Mouse (Mus musculus): ENCODE data around the gene Abhd10.

Gene Abhd10

DNA sequence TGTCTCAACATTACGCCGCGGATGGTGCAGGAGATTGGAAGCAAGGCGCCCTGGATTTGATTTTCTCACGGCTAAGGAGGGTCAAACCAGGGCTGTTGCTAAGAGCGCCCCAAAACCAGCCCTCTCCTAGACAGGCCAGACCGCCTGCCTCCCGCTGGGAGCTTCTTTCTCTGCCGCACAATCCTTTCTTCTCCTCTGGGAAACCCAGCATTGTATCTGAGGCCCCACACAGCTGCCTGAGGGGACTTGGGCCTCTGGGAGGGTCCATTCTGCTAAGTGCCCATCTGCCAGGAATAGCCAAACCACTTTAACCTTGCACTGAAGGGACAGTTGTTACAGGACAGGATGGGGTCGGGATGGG, 18.0 kb downstream of the Abhd10 start:
- DNase-seq (ENCODE audit: low read depth): no peak

DNA sequence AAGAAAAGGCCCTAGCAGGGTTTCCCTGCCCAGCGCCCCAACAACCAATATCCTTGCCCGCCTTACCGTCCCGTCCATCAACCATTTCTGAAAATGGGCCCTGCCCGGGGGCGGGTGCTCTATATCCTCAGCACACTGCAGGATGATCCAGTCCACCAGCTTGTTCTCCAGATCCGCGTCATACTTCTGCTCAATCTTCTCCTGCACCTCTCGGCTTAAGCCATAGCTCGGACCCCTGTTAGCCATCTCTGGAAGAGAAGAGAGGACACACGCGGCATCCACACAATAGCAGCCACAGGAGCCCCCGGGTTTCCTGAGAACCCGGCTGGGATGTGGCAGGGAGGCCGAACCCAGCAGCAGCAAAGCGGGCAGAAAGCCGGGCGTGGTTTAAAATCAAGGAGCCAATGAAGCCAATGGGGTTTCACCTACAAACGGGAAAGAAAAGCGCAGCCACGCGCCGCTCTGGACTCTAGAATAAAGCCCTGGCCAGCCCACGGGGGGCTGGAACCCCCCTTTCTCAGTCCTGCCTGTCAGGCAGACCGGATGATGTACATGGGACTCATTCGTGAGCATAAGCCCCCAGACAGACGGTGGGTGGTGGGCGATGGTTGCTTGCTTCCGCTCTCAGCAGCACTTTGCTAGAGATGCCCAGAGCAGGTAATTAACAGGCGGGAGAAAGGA, 18.6 kb downstream of the Abhd10 start, which contains the start of gene Tagln3:
TSS of gene Tagln3 (minus strand) at position 548 of the 681 bp plus-strand sequence.
- no peak for DNase-seq (ENCODE audit: low read depth)

DNA sequence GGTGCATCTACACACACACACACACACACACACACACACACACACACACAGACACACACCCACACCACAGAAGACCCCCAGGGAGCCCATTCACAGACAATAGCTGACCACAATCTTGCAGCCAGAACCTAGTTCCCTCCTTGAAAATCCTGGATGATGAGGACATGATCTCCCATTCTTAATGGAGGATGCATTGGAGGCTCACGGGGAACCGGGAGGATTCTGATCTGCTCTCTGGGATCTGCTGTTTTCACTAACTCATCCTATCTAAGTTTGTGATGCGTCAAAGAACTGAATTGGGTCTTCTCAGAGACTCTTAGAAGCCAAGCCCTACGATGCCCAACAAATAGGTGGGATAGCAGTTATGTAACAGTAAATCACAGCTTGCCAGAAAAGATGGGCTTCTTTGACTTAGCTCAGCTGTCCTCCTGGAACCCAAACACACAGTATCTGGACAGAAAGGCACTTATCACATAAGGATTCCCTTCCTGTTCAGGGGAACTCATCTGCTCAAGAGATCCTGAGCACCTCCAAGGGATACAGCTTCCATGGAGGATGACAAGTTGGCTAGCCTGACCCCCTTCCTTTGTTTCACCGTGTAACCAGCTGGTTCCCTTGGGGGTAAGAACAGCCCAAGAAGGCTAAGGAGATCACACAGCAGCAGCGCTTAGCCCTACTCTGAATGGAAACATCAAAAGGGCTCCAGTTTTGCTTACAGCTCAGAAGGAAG, 19.4 kb downstream of the Abhd10 start:
- DNase-seq (ENCODE audit: low read depth): no peak

DNA sequence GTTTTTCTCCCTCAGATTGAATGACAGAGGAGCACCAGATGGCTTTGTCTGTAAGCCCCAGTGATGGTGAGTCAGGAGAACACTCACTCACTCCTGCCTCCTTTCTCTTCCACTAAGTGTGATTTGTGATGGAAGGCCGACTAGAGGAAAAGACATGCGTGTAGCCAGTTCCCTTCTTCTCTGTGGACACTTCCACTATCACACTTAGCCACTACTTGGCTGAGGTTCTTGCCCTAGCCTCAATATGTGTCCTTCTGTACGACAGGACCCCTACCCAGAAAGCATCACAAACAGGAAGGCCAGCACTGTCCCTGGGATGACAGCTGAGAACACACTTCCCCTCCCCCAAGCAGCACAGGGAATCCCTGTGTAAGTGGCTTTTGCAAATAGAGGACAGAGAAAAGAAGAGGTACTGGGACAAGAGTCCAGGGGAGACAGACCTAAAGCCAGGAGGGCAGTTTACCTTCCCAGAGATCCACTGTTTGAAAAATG, 20.2 kb downstream of the Abhd10 start:
- no peak for DNase-seq (ENCODE audit: low read depth)

DNA sequence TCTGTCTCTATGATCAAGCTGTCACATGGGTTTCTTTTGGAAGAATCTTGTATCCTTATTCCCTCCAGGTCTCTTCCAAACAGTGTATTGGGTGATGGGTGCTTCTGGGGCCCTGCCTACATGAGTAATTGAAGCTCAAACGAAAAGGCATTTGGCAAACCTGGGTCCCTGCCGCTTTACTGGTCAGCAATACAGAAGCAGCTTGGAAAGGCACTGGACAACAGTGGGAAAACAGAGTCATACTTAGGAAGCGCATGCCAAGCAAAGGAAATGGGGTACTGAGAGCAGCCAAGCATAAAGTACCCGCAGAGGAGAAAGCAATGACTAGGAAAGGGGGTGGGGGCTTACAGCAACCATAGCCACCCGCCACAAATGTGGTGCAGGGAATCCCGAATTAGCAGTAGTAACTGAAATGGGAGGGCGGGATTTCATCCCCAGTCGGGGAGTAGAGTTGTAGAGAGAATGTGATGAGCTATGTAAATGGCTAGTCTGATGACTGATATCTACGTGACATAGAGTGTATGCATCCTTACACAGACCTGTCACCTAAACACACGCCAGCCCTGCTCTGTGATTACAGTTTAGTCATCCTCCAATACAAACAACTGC, 22.6 kb downstream of the Abhd10 start:
- DNase-seq (ENCODE audit: low read depth): no peak

DNA sequence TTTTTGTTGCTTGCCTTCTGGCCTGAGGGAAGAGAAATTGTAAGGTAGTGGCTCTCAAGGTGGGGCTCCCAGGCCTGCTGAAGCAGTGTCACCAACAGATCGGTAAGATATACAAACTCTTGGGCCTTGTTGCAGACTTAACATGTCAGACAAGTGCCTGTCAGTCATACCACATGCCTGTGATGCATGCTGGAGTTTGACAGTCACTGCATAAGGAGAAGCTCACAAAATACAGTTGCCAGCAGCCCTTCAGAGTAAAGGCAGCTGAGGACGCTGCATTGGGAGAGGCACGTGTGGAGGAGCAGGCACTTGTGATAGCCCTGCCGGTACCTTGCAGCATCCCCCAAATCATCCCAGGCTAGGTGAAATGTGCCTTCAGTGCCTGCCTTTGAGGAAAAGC, 24.5 kb downstream of the Abhd10 start:
- DNase-seq (ENCODE audit: low read depth): no peak

DNA sequence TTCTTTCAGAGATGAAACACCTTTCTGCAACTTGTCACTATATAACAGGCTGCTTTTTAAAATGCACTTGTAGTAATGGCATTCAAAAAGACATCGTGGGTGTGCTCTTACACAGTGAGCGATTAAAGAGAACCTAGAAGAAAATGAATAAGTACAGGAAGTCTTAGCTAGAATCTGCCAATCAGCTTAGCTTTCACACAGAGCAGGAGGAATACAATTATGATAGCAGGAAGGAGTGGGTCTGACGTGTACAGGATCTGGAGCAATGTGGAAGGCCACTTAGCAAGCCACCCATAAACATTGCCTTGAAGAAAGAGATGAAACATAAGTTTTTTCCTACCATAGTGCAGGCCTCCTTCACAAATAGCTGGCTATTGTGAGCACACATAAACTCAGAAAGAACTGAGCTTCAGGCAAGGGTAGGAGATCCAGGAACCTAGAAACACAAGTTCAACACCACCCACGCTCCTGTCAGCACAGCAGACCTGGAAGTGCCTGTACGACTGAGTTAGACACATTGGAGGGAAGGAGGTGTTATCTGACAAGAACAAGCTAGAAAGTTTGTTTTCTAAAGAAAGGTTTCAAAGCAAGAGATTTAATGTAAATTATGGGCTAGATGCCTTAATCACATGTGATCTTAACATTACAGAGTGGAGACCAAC, 28.1 kb downstream of the Abhd10 start:
- no peak for DNase-seq (ENCODE audit: low read depth)

DNA sequence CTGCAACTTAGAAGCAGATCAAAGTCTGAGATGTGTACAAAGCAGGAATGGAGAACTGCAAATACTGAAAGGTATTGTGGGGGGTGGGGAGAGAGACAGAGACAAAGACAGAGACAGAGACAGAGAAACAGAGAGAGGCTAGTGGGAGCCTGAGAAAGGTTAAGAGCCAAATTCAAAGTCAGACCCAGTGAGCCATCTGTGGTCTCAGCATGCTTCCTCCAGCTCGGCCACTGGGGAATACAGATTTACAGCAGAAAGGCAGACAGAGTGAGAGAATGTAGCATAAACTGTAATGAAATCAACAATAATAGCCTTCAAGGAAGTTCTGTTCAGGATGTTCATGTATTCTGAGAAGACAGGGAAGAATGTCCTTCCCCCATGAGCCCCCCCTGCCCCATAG, 28.9 kb downstream of the Abhd10 start:
- DNase-seq (ENCODE audit: low read depth): no peak

DNA sequence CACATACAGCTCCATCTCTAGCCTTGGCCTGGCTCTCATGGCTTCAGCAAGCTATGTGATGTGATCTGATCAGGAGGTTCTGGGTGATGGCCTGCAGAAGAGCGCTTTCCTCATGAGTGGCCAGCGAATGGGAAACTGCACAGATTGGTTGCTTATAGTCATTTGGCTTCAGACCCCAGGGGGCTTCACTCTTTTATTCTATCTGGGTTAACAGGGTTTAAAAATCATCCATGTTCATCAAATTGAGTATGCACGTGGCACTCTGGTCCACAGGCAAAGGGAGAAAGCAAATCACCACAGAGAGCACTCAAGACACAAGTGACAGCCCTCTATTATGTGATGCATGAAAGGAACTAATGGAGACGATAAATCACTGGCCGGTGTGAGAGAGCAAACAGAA, 29.5 kb downstream of the Abhd10 start:
- DNase-seq (ENCODE audit: low read depth): no peak

DNA sequence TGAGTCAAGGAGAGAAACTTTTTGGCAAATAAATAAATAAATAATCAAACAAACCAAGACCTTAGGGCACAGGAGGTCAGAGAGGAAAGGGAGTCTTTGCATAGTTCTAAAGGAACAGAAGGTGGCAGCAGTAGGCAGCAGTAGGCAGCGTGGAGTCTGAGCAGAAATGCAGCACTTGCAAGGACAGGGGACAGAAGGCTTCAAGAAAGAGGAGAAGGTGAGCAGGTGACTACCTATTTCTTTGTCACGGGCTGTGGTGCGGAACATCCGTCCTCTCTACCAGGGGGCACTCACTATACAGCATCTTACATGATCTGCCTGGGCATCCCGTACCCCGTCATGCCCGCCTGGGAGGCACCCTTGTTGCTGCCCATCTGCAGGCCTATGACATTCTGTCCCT, 31.5 kb downstream of the Abhd10 start:
- peak; percentile 1 for DNase-seq (ENCODE audit: low read depth)

DNA sequence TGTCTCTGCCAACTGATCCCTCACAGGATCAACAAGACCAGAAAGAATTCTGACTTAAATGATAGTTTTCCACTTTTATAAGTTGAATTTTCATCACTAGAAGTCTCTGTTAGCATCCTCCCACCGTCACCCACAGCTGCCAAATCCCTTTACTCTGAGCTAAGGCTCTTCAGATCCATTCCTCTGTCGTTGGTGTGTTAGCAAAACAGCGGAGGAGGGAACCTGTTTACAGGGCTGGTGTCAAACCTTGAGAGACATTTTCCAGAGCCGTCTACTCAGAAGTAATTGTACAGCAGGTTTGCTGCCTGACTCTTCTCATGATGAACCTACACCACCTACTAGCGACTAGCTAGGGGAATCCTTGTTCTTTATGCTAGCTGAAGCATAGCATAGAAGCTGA, 43.5 kb downstream of the Abhd10 start:
- no peak for DNase-seq (ENCODE audit: low read depth)

DNA sequence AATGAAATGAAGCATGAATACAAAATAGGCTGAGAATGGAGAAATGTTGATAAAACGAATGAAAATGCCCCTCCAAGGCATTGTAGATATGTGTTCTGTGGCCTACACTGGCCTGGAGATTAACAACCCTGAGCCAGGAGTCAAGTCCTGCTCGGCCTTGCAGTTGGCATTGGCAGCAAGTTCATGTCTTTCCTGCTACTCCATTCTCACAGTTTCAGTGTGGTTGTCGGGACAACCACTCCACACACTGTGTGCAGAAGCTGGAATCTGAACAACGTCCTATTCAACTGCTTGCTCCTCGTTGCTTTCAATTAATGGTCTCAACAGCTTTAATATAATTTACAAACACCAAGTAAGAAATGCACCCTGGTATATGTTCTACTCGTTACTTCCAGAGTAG, 44.8 kb downstream of the Abhd10 start:
- DNase-seq (ENCODE audit: low read depth): no peak

DNA sequence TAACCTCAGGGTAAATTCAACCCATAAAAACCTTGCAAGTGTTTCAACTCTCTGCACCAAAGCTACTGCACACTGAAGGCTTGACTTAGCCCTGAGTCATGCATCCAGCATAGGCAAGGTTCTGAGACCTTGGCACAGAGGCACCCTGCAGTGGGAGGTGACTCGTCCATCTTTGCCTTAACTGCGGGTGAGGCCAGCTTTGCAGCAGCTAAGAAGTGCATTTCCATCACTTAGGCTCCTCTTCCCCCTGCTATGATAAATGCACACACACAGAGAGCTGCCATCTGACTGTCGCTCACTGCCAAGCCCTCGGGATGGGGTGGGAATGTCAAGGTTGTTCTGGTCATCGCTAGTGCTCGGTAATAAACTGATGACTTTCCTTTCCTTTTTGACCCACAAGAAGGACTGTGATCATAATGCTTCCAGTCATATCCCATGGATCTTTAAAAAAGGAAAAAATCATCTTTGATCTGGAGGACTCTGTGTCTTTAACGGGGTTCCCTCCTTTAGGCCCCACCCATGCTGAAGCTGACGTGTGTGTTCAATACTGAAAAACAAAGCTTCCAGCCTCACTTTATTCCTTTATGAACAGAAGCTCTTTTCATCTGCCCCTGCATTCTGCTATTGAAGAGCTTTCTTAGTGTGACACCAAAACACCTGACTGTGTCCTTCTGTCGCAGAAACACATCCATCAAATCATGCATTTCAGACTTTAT, 47.2 kb downstream of the Abhd10 start:
- no peak for DNase-seq (ENCODE audit: low read depth)

DNA sequence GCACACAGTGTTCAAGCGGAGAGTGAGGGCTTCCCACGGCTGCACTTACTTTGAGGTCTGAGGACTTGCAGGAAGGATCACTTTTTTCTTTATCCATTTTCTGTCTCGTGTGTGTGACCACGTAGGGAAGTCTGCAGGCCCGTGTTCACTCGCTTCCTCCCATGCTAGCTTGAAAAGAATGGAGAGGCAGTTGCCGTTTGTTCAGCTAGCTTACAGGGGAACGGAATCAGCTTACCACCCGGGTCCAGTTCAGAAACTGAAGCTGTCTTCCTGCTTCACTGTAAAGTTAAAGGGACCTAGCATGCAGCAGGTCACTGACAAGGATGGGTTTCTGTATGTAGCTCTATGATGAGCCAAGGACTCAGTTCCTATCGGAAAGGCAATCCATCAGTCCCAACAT, 49.2 kb downstream of the Abhd10 start, which contains the start of gene Tmprss7:
TSS of gene Tmprss7 (minus strand) at position 101 of the 400 bp plus-strand sequence.
- no peak for DNase-seq (ENCODE audit: low read depth)

DNA sequence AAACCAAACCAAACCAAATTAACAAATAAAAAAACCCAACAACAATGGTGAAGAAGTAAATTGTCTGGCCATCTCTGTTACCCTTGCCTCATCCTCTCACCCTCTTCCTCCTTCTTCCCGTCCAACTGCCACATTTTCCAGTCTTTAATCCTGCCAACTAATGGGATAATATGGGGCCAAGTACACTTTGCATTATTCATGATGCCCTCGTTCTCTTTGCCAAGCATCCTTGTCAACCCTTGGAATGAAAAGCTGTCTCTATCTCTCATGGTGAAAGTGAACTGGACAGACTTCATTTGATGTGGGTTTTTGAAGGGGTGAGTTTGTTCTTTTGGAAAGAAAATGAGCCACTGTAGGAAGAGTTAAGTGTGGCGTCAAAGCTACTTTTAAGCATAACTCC, 49.9 kb downstream of the Abhd10 start:
- DNase-seq (ENCODE audit: low read depth): no peak

DNA sequence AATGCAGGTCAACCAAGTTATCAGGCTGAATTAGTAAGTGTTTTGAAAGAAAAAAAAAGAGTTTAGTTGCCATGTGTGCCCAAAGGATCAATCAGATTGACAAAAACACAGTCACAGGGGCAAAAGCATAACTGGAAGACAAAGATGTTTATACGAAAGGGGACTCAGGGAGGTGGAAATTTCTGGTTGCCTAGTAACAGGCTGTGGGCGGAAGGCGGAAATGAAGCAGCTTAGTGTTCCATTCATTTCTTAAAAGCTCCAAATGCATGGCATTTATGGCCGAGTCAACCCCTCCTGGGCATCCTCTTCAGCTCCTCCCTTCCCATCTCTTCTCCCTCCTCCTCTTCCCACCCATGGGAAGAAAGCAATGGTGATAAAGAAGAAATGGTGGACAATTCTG, 52.6 kb downstream of the Abhd10 start:
- no peak for DNase-seq (ENCODE audit: low read depth)

DNA sequence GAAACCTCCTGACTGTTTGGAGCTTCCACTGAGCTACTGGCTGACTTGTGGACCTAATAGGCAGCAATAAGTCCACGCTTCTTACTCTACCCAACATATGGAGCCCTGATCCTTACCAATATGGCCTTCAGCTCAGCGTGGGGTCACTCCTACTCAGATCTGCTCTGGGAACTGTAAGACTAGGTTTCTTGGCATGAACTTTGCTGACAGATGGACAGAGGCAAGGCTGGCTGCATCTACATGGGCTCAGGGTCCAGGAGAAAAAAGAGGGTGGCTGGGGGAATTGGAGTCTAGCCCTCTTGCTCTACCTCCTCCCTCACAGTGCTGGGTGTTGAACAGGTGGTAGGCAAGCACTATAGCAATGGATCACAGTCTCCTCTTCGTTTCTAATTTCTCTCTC, 55.9 kb downstream of the Abhd10 start:
- DNase-seq (ENCODE audit: low read depth): no peak

DNA sequence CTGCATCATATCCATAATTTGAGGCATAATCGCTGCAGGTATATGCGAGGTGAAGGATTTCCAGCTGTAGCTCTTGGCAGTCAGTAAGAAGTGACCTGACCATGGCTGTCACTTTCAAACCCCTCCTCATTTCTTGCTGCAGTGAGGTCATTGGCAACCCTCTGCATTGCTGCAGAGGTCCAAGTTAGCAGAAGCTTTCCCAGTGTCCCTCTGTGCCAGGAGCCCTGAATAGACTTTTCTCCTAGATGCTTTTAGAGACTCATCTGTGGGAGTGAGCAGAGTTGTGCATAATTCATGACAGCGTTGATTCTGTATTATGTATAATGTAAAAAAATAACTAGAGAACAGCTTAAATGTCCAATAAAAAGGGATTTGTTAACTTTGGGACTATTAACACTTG, 57.5 kb downstream of the Abhd10 start:
- DNase-seq (ENCODE audit: low read depth): no peak

DNA sequence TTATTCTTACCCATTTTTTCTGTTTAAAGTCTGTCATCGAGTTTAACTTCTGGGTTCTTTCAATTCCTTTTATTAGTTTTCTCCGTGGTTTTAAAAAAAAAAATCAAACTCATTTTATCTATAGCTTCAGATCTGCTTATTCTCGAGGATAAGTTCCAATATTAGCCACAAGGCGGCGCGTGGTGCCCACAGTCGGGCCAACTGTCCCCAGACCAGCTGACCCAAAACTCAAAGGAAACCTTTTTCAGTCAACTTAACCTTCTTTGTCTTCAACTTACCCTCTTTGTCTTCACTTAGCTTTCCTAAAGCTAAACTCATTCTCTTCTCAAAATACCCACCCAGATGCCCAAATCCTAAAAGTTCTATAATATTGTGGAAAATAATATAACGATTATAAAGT, 57.9 kb downstream of the Abhd10 start:
- peak; percentile 20 for DNase-seq (ENCODE audit: low read depth)

Data from c-Kit-positive CD71-positive TER-119-negative erythroid progenitor cells, embryonic 14.5 days (primary cell).